Mouse (Mus musculus) MEL (cell line): Measurements from ENCODE around the gene Fbxo36.

Source experiments
- CTCF ChIP-seq, 3 experiments: IDR thresholded peaks in 2 of 3; conservative IDR thresholded peaks in 1 of 3; 2 replicates each; pipeline ENCODE4 v1.5.1; 2011 to 2012; ENCODE audit warnings: low read length in 3 of 3, low read depth in 2 of 3, mild to moderate bottlenecking in 2 of 3, improper control_type of control experiment in 1 of 3, inconsistent platforms in 1 of 3, mixed read lengths in 1 of 3, moderate library complexity in 1 of 3; ENCODE audit not compliant: control insufficient read depth in 1 of 3, insufficient read depth in 1 of 3, poor library complexity in 1 of 3, severe bottlenecking in 1 of 3
- ELF1 ChIP-seq: IDR thresholded peaks from 2 replicates; pipeline ENCODE4 v1.6.1; 2014; ENCODE audit warnings: low read depth, mild to moderate bottlenecking, inconsistent platforms, low read length, improper control_type of control experiment, moderate library complexity
- EP300 ChIP-seq, 2 experiments: IDR thresholded peaks; 2 replicates each; pipeline ENCODE4 v1.6.1; 2011; ENCODE audit warnings: improper control_type of control experiment in 2 of 2, low read length in 2 of 2, low read depth in 1 of 2, mild to moderate bottlenecking in 1 of 2
- ETS1 ChIP-seq: IDR thresholded peaks from 2 replicates; pipeline ENCODE4 v1.6.1; 2012; ENCODE audit warnings: low read depth, mild to moderate bottlenecking, inconsistent platforms, low read length, improper control_type of control experiment, moderate library complexity
- GATA1 ChIP-seq: IDR thresholded peaks from 2 replicates; pipeline ENCODE4 v1.6.1; 2011; ENCODE audit warnings: low read depth, low read length, improper control_type of control experiment
- HCFC1 ChIP-seq: IDR thresholded peaks from 2 replicates; pipeline ENCODE4 v1.6.1; 2012; ENCODE audit warnings: low read depth, mild to moderate bottlenecking, inconsistent platforms, low read length, improper control_type of control experiment, moderate library complexity
- MAX ChIP-seq: IDR thresholded peaks from 2 replicates; pipeline ENCODE4 v1.6.1; 2011; ENCODE audit warnings: low read length, improper control_type of control experiment
- POLR2A ChIP-seq, 2 experiments: IDR thresholded peaks; 2 replicates each; pipeline ENCODE4 v1.6.1; 2011 to 2012; ENCODE audit warnings: low read length in 2 of 2, mild to moderate bottlenecking in 2 of 2, control low read depth in 1 of 2, improper control_type of control experiment in 1 of 2, low read depth in 1 of 2, moderate library complexity in 1 of 2; ENCODE audit not compliant: control insufficient read depth in 1 of 2, insufficient read depth in 1 of 2, poor library complexity in 1 of 2
- POLR2AphosphoS5 ChIP-seq: IDR thresholded peaks from 2 replicates; pipeline ENCODE4 v1.6.1; 2012; ENCODE audit warnings: low read depth, borderline replicate concordance, mild to moderate bottlenecking, inconsistent platforms, low read length, moderate library complexity, mixed read lengths
- RAD21 ChIP-seq: IDR thresholded peaks from 2 replicates; pipeline ENCODE4 v1.6.1; 2011; ENCODE audit warnings: mild to moderate bottlenecking, low read depth, low read length, improper control_type of control experiment

DNA sequence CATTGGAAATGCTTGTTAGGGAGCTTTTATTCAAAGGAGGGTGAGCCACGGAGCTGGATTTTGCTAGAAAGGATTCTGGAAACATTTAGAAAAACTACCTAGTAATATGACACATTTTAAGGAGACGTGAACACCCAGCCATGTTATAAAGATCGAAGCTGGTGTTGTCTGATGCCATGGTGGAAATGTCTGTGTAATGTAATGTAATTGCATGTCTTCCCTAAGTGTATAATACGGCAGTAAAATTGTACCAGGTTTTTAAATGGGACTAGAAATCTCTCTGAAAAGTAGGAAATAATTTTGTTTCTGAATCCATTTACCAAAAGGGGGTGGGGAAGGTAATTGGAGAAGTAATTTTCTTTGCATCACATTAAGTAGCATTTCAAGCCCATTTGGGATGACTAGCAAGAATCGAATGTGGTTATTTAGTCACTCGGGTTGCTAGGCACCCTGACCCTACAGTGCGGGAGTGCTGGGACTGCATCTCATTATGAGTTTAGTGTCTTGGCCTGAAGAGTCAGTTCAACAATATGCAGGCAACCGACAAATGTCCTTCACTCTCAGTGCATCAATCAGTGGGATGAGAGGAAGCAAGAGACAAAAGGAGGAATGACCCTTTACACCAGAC is 70.7 kb downstream of the Fbxo36 start:
- TF ChIP-seq ELF1 (no peak), POLR2A (IDR thresholded peaks at IDR 0.05; ENCODE audit: control insufficient read depth in 1 of 2, insufficient read depth in 1 of 2, low read depth in 1 of 2, low read length in 2 of 2, poor library complexity in 1 of 2) (no peak), MAX (no peak), ETS1 (no peak), POLR2AphosphoS5 (no peak), EP300 (IDR thresholded peaks at IDR 0.05; ENCODE audit: low read depth in 1 of 2, low read length in 2 of 2) (no peak), CTCF (IDR thresholded peaks at IDR 0.05 in 2 of 3, conservative IDR thresholded peaks at IDR 0.05 in 1 of 3; ENCODE audit: control insufficient read depth in 1 of 3, insufficient read depth in 1 of 3, low read depth in 2 of 3, low read length in 3 of 3, poor library complexity in 1 of 3, severe bottlenecking in 1 of 3) (no peak), GATA1 (no peak), RAD21 (no peak), HCFC1 (no peak)
